Mouse (Mus musculus) hindbrain, embryonic 14.5 days (tissue): ENCODE results near the gene Crybg2. TPM values are rescaled to one million over a fixed set of nuclear protein-coding genes. Genes with fewer than 3 reads are reported as not detected.

Source experiments
- ATAC-seq: fragments of 200-750 bp; cut with Nextera tagmentation; 2 replicates; pipeline ENCODE4 v1.8.0; 2017; ENCODE audit warnings: moderate number of reproducible peaks, mild to moderate bottlenecking, moderate TSS enrichment, moderate library complexity; ENCODE audit not compliant: low FRiP score
- DNase-seq: peaks from one replicate; pipeline ENCODE4 v3.0.0-alpha.2; 2015; ENCODE audit warnings: low spot score
- H3K27ac ChIP-seq: fragments of 300-500 bp; sonication (generic); 2 replicates; pipeline ENCODE4 v1.5.1; 2014; ENCODE audit warnings: mild to moderate bottlenecking, moderate library complexity
- H3K27me3 ChIP-seq: fragments of 300-500 bp; sonication (generic); 2 replicates; pipeline ENCODE4 v1.6.1; 2014; ENCODE audit warnings: mild to moderate bottlenecking, low read length, mixed read lengths; ENCODE audit not compliant: control insufficient read depth, insufficient read depth
- H3K36me3 ChIP-seq: fragments of 300-500 bp; sonication (generic); replicated peaks from 2 replicates; pipeline ENCODE4 v1.6.1; 2014; ENCODE audit not compliant: control insufficient read depth, insufficient read depth
- H3K4me1 ChIP-seq: fragments of 300-500 bp; sonication (generic); replicated peaks from 2 replicates; pipeline ENCODE4 v1.6.1; 2014; ENCODE audit warnings: antibody characterized with exemption, low read length, mixed read lengths; ENCODE audit not compliant: control insufficient read depth, insufficient read depth
- H3K4me2 ChIP-seq: fragments of 300-500 bp; sonication (generic); replicated peaks from 2 replicates; pipeline ENCODE4 v1.6.1; 2014; ENCODE audit warnings: mild to moderate bottlenecking, moderate library complexity
- H3K4me3 ChIP-seq: fragments of 300-500 bp; sonication (generic); replicated peaks from 2 replicates; pipeline ENCODE4 v1.5.1; 2014; ENCODE audit warnings: mild to moderate bottlenecking, low read length
- H3K9ac ChIP-seq: fragments of 300-500 bp; sonication (generic); 2 replicates; pipeline ENCODE4 v1.6.1; 2014
- H3K9me3 ChIP-seq: fragments of 300-500 bp; sonication (generic); 2 replicates; pipeline ENCODE4 v1.6.1; 2016; ENCODE audit warnings: low read length; ENCODE audit not compliant: control insufficient read depth
- WGBS: fragments of 180-500 bp; shearing (Covaris S2); extraction: QIAGEN DNeasy Blood & Tissue Kit; methylation state at CpG from one replicate; pipeline ENCODE4 v1.1.7; 2014; 5-methylcytosine and 5-hydroxymethylcytosine counted together
- polyA plus RNA-seq: library from polyadenylated mRNA; unstranded; fragments of >200 nt; fragmentation: Nextera tagmentation; extraction: Ambion mirVana; gene quantifications from 2 replicates; pipeline ENCODE4 v1.2.1, GENCODE M21; 2014

The Crybg2 gene
- polyA plus RNA-seq, 1 experiment from 2014 or later = 3.0 TPM

DNA sequence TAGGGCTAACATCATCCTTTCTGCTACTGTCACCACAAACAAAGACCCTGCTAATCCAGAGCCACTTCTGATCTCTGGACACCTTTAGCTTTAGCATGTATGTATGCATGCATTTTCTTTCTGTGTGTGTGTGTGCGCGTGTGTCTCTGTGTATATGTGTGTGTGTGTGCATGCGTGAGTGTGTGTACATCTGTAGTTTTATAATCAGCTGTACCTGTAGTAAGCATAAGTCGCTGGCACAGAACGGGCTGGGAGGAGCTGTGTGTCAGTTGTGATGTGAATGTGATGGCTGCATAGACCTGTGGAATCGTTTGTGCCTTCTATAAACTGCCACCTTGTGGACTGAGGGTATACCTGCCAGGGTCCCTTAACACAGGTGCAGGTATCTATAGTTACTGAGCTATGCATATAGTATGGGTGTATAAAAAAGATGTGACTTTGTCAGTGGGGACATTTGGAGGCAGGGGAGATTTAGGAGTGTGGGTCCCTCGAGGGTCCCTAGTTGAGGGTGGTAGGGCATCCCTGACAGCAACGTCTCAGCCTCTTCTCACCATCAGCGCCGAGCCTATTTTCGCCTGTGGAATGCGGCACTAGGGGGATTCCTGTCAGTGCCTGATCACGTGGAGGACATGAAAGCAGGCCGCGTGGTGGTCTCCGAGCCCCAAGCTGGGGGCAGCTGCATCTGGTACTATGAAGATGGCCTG lies 30.1 kb downstream of the Crybg2 start:
- H3K27me3 ChIP-seq = no peaks in the 10 kb centered on the region
- H3K4me2 ChIP-seq = no peak overlapping the region

GRCm38 (mm10) chr4:134091225-134091529 lies 30.6 kb downstream of the Crybg2 start:
- Histone ChIP-seq H3K9ac (no peak overlapping the region), H3K4me2 (no peak overlapping the region), H3K9me3 (no peaks in the 10 kb centered on the region), H3K4me1 (no peaks in the 10 kb centered on the region), H3K27ac (no peak overlapping the region), H3K36me3 (no peaks in the 10 kb centered on the region), H3K27me3 (no peaks in the 10 kb centered on the region), H3K4me3 (no peak overlapping the region)
- ATAC-seq (no peak), DNase-seq (no peak)
- 91% methylated on average over 6 of the region's 6 CpGs for WGBS

More for the DNA sequence above, 30.1 kb downstream of the Crybg2 start:
- Histone ChIP-seq H3K4me3 (no peak overlapping the region), H3K36me3 (no peaks in the 10 kb centered on the region), H3K27ac (no peak overlapping the region), H3K4me1 (no peaks in the 10 kb centered on the region), H3K9me3 (no peaks in the 10 kb centered on the region), H3K9ac (no peak overlapping the region)
- DNase-seq = no peak
- WGBS = 86% methylated on average over 16 of the region's 16 CpGs
- ATAC-seq = no peak

DNA sequence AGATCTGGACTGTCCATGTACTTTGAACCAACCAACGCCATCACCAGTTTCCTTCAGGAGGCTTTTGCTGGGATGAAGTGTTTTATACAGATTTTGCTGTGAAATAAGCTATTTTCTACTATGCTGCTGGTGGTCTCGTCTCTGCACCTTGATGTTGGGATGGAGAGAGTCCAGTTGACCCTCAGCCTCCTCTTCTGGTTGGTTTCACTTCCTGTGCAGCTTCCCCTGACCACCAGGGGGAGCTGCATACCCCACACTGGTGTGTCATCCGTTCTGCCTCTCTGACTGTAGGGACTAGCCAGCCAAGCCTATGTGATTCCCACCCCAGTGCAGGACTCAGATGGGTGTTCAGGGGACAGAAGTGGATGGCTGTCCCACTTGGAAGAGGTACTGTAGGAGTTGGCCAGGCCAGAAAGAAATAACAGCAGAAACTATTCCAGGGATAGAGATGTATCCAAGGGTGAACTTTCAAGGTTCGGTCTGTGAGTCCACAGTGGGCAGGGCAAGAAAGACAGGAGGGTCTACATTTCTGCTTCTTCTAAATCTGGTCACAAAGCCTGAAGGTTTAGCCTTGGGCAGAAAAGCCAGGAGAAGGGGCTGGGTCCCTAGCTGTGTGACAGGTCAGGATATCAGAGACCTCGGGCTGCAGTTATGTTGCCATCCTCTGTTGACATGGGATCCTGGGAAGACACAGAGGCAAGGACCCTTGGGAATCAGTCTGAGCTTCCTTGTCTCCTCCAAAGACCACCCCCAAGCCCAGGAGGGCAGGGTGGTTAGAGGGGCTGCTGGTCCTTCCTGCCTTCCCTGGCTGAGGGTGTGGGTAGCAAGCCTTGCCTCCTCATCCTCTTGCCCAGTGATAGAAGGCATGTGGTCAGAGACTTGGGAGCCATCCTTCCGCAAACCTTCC lies 32.0 kb downstream of the Crybg2 start:
- no peak overlapping the region for H3K4me2 ChIP-seq
- H3K9me3 ChIP-seq = no peaks in the 10 kb centered on the region
- no peak overlapping the region for H3K4me3 ChIP-seq
- H3K27me3 ChIP-seq = no peaks in the 10 kb centered on the region
- DNase-seq (no peak), ATAC-seq (no peak)
- no peaks in the 10 kb centered on the region for H3K4me1 ChIP-seq
- no peaks in the 10 kb centered on the region for H3K36me3 ChIP-seq
- H3K27ac ChIP-seq = no peak overlapping the region
- H3K9ac ChIP-seq = no peak overlapping the region
- 74% methylated on average over 6 of the region's 6 CpGs for WGBS

- ATAC-seq (no peak), DNase-seq (no peak)
- no peak overlapping the region for H3K9ac ChIP-seq
- H3K9me3 ChIP-seq = no peaks in the 10 kb centered on the region
- no peak overlapping the region for H3K27ac ChIP-seq
- no peak overlapping the region for H3K4me2 ChIP-seq
- H3K4me3 ChIP-seq = no peak overlapping the region
- H3K36me3 ChIP-seq = no peaks in the 10 kb centered on the region
- no peaks in the 10 kb centered on the region for H3K27me3 ChIP-seq
- no peaks in the 10 kb centered on the region for H3K4me1 ChIP-seq
- WGBS = 87% methylated on average over 7 of the region's 7 CpGs
Observed at GRCm38 (mm10) chr4:134094004-134094564, 33.5 kb downstream of the Crybg2 start.

- ATAC-seq (no peak), DNase-seq (no peak)
- Histone ChIP-seq H3K4me1 (no peaks in the 10 kb centered on the region), H3K36me3 (no peaks in the 10 kb centered on the region), H3K27ac (no peak within 1 kb of the TSS), H3K27me3 (no peaks in the 10 kb centered on the region), H3K4me2 (no peak within 1 kb of the TSS), H3K9me3 (no peaks in the 10 kb centered on the region), H3K9ac (no peak within 1 kb of the TSS), H3K4me3 (no peak within 1 kb of the TSS)
- WGBS = 58% methylated on average over 3 of the region's 3 CpGs
Observed at GRCm38 (mm10) chr4:134094923-134095547, 34.4 kb downstream of the Crybg2 start, which contains the start of gene Cd52. Gene Cd52 (minus strand): TSS chr4:134095082.

- DNase-seq (no peak), ATAC-seq (no peak)
- no peak overlapping the region for H3K27ac ChIP-seq
- no peaks in the 10 kb centered on the region for H3K4me1 ChIP-seq
- H3K4me3 ChIP-seq = no peak overlapping the region
- H3K36me3 ChIP-seq = no peaks in the 10 kb centered on the region
- no peaks in the 10 kb centered on the region for H3K9me3 ChIP-seq
- no peak overlapping the region for H3K9ac ChIP-seq
- 78% methylated on average over 3 of the region's 3 CpGs for WGBS
- H3K4me2 ChIP-seq = no peak overlapping the region
- H3K27me3 ChIP-seq = no peaks in the 10 kb centered on the region
Observed at GRCm38 (mm10) chr4:134096120-134096519, 35.5 kb downstream of the Crybg2 start.

- ATAC-seq = no peak
- WGBS = 78% methylated on average over 5 of the region's 5 CpGs
Observed at GRCm38 (mm10) chr4:134097015-134097608, 36.5 kb downstream of the Crybg2 start.

DNA sequence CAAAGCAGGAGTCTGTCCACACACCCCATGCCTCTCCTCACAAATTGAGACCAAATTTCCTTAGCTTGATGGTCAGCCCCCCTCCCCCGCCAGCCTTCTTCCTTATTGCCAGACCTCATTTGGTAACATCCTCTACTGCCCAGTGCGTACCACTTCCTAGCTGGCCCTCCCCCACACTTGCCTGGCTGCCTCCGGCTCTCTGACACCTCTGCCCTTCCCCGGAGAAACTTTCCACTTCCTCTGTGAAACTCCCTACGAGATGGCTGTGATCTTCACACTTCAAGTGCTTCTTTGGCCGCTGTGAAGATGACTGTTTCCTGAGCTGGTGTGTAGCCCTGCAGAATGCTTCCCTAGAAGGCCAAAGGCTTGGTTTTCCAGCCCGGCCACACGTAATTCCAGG lies 38.0 kb downstream of the Crybg2 start:
- H3K36me3 ChIP-seq = no peaks in the 10 kb centered on the region
- DNase-seq = no peak
- H3K27ac ChIP-seq = no peak overlapping the region
- H3K4me3 ChIP-seq = no peak overlapping the region
- no peaks in the 10 kb centered on the region for H3K9me3 ChIP-seq
- no peak overlapping the region for H3K4me2 ChIP-seq
- ATAC-seq = no peak
- no peaks in the 10 kb centered on the region for H3K27me3 ChIP-seq
- peaks cover 7% of the 10 kb centered on the region for H3K4me1 ChIP-seq
- no peak overlapping the region for H3K9ac ChIP-seq
- WGBS = 73% methylated on average over 8 of the region's 8 CpGs

More at GRCm38 (mm10) chr4:134097015-134097608, 36.5 kb downstream of the Crybg2 start:
- Histone ChIP-seq H3K4me3 (no peak overlapping the region), H3K36me3 (no peaks in the 10 kb centered on the region), H3K27ac (no peak overlapping the region), H3K9ac (no peak overlapping the region), H3K4me1 (no peaks in the 10 kb centered on the region), H3K4me2 (no peak overlapping the region), H3K9me3 (no peaks in the 10 kb centered on the region), H3K27me3 (no peaks in the 10 kb centered on the region)
- DNase-seq = no peak

DNA sequence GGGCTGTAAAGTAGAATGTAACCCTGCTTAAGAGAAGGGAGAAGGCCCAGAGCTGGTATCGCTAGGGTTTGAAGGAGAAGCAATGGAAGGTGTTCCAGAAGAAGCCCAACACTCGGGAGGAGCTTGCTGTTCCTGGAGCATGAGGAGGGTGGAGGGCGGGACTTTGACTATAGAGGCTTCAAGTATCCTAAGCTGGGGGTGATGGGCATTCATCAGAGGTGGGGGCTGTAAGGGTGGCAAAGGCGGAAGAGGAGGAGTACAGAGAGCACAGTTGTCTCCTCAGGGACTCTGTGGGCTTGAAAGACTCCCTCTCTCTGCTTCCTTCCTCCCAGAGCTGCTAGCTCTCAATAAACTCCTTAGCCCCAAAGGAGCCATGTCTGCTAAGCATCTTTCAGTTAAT lies 39.6 kb downstream of the Crybg2 start:
- Histone ChIP-seq H3K9ac (no peak overlapping the region), H3K4me1 (peaks cover 7% of the 10 kb centered on the region), H3K27ac (no peak overlapping the region), H3K9me3 (no peaks in the 10 kb centered on the region), H3K4me3 (no peak overlapping the region), H3K4me2 (no peak overlapping the region), H3K27me3 (no peaks in the 10 kb centered on the region), H3K36me3 (no peaks in the 10 kb centered on the region)
- ATAC-seq (no peak), DNase-seq (no peak)
- WGBS = 87% methylated on average over 4 of the region's 4 CpGs
